Mouse (Mus musculus) cerebellum, adult 18-20 months (tissue): ENCODE measurements around the gene 1700061G19Rik.

Experiments used
- DNase-seq, 2 experiments: peaks; one replicate each; pipeline ENCODE4 v3.0.0; 2021

1700061G19Rik gene

GRCm38 (mm10) chr17:56874936-56875651 lies at the start of gene 1700061G19Rik:
TSS of gene 1700061G19Rik (plus strand) at chr17:56875477.
- no peak for DNase-seq

- DNase-seq: no peak
These were observed 48.6 kb upstream of the 1700061G19Rik start for GRCm38 (mm10) chr17:56826718-56827117.

GRCm38 (mm10) chr17:56829171-56829570 lies 46.1 kb upstream of the 1700061G19Rik start:
- no peak for DNase-seq

- DNase-seq: peak in 1 of 2 experiments; percentile 29
These were observed 45.5 kb upstream of the 1700061G19Rik start for GRCm38 (mm10) chr17:56829795-56830194.

GRCm38 (mm10) chr17:56830411-56831110 lies 44.7 kb upstream of the 1700061G19Rik start, which contains the start of gene Rfx2:
TSS of gene Rfx2 (minus strand) at chr17:56831013.
- peak; percentile 14 to 39 for DNase-seq

- DNase-seq: peak; percentile 99
These were observed 44.0 kb upstream of the 1700061G19Rik start for GRCm38 (mm10) chr17:56831111-56831816.

GRCm38 (mm10) chr17:56832918-56833317 lies 42.4 kb upstream of the 1700061G19Rik start:
- DNase-seq: no peak

GRCm38 (mm10) chr17:56833381-56833780 lies 41.9 kb upstream of the 1700061G19Rik start:
- DNase-seq: no peak

- no peak for DNase-seq
These were observed 38.9 kb upstream of the 1700061G19Rik start for GRCm38 (mm10) chr17:56836336-56836735.

- DNase-seq: no peak
These were observed 34.8 kb upstream of the 1700061G19Rik start for GRCm38 (mm10) chr17:56840524-56840923.

- DNase-seq: no peak
These were observed 33.1 kb upstream of the 1700061G19Rik start for GRCm38 (mm10) chr17:56842173-56842572.

- no peak for DNase-seq
These were observed 31.6 kb upstream of the 1700061G19Rik start for GRCm38 (mm10) chr17:56843678-56844077.

GRCm38 (mm10) chr17:56848785-56849184 lies 26.5 kb upstream of the 1700061G19Rik start:
- no peak for DNase-seq

- no peak for DNase-seq
These were observed 25.6 kb upstream of the 1700061G19Rik start for GRCm38 (mm10) chr17:56849710-56850109.

GRCm38 (mm10) chr17:56851167-56851566 lies 24.1 kb upstream of the 1700061G19Rik start:
- DNase-seq: no peak

GRCm38 (mm10) chr17:56855421-56855820 lies 19.9 kb upstream of the 1700061G19Rik start:
- no peak for DNase-seq

- peak; percentile 41 to 58 for DNase-seq
These were observed 17.1 kb upstream of the 1700061G19Rik start for GRCm38 (mm10) chr17:56858216-56858615.

- no peak for DNase-seq
These were observed 16.4 kb upstream of the 1700061G19Rik start for GRCm38 (mm10) chr17:56858922-56859321.

- DNase-seq: no peak
These were observed 14.1 kb upstream of the 1700061G19Rik start for GRCm38 (mm10) chr17:56861197-56861596.

GRCm38 (mm10) chr17:56866071-56866470 lies 9.2 kb upstream of the 1700061G19Rik start:
- no peak for DNase-seq

GRCm38 (mm10) chr17:56869481-56869977 lies 5.7 kb upstream of the 1700061G19Rik start:
- no peak for DNase-seq

- no peak for DNase-seq
These were observed 4.9 kb upstream of the 1700061G19Rik start for GRCm38 (mm10) chr17:56870287-56870953.

GRCm38 (mm10) chr17:56871767-56872166 lies 3.5 kb upstream of the 1700061G19Rik start:
- DNase-seq: no peak
